Mouse (Mus musculus): ENCODE measurements around the gene Psmc3ip.

DNA sequence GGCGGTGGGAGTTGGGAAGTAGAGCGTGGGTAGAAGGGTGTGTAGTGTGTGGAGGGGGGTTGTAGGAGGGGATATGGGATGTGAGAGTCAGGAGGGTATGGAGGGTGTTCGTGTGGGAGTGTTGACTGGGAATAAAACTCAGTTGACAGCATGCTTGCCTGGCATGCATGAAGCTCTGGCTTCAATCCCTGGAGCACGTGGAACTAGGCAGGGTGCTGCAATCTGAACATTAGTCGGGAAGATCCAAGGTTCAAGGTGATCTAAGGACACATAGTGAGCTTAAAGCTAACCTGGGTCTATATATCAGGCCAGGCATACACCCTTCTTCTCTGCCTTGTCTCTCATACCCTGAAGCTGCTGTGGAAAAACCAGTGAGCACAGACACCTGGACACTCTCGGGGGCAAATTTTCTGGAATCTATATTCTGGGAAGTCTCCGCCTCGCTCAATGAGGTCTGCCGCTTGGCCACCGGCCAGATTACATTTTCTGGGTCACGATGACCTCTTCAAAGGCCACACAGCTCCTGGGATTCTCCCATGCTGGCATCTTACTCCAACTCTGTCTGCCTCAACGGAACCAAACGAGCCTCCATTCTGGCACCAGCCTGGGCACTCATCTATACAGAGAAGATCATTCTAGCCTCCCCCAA, 39.1 kb upstream of the Psmc3ip start:
- TF ChIP-seq POLR2A (IDR thresholded peaks at IDR 0.05; ENCODE audit: low read depth, low read length), result no peak
- no peak for TF ChIP-seq CTCF (IDR thresholded peaks at IDR 0.05; ENCODE audit: borderline replicate concordance, insufficient read depth, low read length)
